Mouse (Mus musculus): Measurements from ENCODE around the gene Ugcg.

DNA sequence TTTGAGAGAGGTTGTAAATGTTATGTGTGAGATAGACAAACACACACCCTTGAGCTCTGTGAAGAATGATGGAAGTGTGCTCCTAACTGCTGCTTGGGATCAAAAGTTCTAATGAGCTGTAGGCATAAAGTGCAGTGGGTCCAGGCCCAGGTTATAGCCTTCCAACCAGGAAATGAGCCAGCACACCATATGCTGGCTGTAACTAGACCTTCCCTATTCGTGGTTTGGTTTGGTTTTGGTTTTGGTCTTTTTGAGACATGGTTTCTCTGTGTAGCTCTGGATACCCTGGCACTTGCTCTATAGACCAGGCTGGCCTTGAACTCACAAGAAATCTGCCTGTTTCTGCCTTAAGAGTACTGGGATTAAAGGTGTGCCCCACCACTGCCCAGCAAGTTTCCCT is 37.1 kb upstream of the Ugcg start:
- TF ChIP-seq CTCF (IDR thresholded peaks at IDR 0.05; ENCODE audit: low read depth) (no peak), EP300 (IDR thresholded peaks at IDR 0.05; ENCODE audit: low read depth) (no peak)
